Mouse (Mus musculus): Measurements from ENCODE around the gene Gm7271.
A peak's percentile ranks its signal among the peaks of the same experiment; 100 is the strongest.

The Gm7271 gene

DNA sequence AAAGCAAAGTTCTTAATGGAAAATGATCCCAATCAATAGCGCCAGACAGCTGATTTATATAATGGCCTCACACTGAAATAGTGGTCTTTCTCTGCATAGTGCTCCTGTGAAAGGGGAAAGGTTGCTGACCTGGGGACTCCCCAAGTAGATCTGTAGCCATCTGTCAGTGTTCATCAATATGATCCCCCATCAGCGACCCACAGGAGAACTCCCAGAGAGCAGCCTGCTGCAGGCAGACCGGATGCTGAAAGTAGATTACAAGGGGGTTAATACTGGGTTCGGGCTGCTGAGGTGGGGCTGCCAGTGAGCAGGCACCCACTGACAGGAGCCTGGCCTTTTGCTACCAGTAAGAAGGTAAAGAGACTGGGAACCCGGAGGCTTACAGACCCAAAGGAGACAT lies at the start of gene Gm7271:
Gene Gm7271 (plus strand): TSS at position 230 of the 400 bp plus-strand sequence.
- no peak for DNase-seq (ENCODE audit: low spot score in 2 of 2)

DNA sequence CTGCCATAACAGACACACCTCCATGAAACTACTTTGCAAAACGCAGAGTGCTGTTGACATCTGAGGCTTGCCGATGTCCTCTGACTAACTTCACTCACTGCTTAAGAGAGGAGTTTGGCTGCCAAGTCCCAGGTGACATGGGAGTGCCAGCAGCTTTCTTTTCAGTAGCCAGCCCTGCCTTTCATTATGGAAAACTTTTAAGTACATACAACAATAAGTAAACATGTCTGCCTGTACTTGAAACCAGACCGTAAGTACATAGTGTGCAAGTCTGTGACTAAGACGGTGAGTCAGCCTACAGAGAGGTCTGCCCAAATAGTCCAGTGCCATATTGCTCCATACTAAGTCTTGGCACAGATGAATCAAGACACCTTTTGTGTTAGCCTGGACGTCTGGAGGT lies 46.7 kb upstream of the Gm7271 start:
- no peak for DNase-seq (ENCODE audit: low spot score in 2 of 2)

DNA sequence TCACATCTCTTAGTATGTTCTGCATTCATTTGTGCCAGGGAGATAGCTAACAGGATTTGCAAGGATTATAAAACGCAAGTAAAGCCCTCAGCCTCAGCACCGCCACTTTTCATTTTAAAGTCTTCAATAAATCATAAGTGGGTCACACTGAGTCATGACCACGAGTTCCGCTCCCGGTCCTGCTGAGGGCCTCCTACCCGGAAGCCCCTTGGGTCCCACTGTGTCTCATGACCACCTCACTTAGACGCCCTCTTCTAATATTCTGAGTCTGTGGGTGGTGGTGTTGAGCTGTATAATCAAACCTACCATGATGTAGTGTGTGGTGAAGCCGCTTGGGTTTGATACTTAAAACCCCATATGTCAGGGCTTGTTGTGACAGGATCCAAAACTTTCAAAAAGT lies 46.1 kb upstream of the Gm7271 start:
- no peak for DNase-seq (ENCODE audit: low spot score in 2 of 2)

DNA sequence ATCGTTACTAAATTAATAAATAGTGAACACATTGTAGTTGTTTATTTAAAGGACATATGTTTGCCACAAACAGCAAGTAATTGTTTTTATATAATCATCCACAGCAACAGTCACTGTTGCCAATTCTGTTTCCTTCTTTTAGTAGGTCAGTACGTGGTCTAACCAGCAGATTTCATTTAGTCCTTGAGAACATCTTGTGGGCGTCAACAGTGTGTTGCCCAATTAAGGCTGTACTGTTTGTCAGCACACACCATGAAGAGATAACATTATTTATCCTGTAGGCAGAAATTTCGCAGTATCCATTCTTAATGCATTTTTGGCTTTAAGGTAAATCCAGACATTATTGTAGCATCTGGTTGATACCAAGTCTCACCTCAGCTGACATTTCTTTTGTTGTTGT lies 42.4 kb upstream of the Gm7271 start:
- no peak for DNase-seq (ENCODE audit: low spot score in 2 of 2)

DNA sequence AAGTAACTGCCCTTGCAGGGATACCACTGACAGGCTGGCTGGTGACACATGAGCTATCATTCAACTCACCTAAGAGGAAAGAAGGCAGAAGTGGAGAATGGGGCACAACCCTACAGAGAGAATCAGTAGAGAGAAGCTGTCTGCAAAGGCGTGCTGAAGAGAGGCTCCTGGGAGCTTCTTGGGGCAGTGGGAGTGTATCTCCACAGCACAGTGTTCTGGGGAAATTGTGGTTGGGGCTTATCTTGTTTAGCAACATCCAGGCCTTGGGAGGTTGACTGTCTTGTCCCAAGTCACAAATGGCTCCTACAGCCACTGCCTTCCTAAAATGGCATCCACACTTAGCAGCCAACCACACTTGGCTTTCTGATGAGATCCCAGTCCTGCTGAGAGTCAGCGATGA lies 8.9 kb upstream of the Gm7271 start:
- no peak for DNase-seq (ENCODE audit: low spot score in 2 of 2)

DNA sequence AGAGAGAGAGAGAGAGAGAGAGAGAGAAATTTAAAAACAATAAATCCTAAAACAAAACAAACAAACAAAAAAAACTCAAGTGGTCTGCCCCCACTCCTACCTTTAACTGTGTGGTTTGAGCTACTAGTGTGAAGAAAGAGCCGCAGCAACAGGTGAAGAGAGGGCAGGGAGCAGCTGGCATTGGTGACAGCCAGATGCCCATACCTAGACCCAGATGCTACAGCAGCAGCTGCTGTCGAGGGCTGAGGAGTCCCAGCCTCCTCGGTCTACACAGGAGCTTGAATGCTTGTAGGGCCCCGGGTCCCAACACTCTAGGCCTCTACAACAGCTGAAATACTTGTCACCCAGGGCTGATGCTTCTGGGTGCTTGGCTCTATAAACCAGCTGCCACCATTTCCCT lies 7.0 kb upstream of the Gm7271 start:
- no peak for DNase-seq (ENCODE audit: low spot score in 2 of 2)

DNA sequence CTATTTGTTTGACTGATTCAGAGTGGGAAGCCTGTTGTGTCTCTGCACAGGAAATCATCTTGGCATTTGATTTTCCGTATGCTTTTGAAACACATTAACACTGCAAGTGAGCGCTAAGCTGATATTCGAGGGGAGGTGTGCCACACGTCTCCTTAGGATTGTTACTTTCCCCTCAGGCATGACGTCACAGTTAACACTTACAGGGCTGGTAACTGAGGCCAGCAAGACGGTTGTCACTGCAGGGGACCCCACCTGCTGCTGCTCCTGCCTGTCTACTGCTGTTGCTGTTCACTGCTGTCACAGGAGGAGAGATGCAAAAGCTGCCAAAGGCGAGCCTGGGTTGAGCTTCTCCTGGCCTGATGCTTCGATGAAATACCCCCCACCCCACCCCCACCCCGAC lies 6.1 kb upstream of the Gm7271 start:
- no peak for DNase-seq (ENCODE audit: low spot score in 2 of 2)

DNA sequence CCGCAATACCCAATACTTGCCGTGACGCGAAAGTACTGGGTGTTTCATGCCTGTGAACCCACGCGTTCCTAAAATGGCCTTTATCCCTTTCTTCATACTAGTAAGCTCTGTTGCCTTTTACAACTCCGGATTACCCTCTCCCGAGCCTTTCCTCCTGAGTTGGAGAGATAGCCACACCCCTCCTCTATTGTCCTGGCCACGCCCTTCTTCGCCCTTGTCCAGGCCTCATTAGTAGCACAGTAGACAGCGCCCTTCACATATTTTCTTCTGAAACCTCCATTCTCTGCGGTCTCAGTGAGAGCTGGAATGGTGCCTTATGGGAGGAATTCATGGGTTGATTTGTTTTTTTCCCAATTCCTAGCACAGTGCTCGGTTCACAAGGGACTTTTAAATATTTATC lies 11.3 kb downstream of the Gm7271 start:
- no peak for DNase-seq (ENCODE audit: low spot score in 2 of 2)

DNA sequence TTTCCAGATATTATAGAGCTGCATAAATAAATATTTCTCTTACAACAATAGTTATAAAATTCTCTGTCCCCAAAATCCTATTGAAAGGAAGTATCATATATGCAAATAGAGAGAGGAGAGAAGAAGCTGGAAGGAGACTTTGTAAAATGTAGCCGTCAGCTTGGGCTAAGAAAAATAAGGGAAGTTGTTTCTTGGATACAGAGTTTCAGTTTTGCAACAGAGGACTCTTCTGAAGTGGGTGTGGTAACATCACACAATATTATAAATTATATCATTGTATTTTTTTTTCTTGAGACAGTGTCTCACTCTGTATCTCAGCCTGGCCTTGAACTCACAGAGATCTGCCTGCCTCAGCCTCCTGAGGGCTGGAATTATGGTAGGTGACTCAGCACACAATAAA lies 38.6 kb downstream of the Gm7271 start:
- no peak for DNase-seq (ENCODE audit: low spot score in 2 of 2)

DNA sequence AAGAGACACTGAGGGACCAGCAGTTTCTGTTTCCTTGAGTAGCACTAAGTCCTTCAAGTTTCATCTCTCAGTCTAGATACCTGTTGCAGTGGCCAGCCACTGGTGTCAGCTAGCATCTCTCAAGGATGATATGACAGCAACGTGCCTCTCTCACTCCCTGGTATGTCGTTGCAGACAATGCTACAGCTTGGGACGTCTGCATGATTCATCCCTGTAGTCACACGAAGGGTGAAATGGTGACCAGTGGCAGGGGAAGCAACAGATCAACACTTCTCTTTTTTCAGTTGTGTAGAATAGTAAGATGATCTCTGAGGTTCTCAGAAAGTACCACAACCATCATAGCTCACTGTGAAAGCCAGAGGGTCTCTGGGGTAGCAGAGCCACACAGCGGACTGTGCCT lies 40.8 kb downstream of the Gm7271 start:
- DNase-seq (ENCODE audit: low spot score in 2 of 2): no peak

DNA sequence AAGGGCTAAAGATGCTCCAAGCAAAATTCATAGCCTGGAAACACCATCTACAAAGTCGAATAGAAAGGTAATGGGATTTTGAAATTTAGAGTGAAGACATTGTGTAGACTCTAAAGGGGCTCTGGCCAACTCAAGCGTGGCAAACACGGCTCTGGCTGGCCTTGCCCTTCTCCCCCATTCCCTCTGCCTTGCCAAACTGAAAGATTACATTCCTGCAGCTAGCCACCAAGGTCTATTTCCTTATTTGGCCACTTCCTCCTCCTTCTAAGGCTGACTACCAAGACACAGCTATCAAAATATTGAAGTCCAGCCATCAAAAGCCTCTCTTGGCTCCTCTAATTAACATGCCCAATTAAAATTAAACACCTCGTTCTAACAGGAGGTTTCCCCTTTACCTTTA lies 41.2 kb downstream of the Gm7271 start:
- no peak for DNase-seq (ENCODE audit: low spot score in 2 of 2)

DNA sequence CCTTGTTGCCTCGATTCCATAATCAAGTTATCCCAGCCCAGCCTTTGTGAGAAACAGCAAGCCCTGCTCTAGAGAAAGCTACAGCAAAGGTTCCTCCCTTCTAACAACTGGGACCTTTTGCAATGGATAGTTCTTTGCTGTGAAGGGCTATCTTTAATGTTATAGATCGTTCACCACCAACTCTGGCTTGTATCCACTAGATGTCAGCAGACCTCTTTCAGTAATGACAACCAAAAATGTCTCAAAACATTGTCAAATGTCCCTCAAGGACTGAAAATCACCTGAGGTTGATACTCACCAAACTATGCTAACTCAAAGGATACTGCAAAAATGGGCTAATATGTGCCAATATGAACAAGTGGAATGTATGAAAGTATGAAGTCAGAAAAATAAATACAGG lies 42.0 kb downstream of the Gm7271 start:
- no peak for DNase-seq (ENCODE audit: low spot score in 2 of 2)

DNA sequence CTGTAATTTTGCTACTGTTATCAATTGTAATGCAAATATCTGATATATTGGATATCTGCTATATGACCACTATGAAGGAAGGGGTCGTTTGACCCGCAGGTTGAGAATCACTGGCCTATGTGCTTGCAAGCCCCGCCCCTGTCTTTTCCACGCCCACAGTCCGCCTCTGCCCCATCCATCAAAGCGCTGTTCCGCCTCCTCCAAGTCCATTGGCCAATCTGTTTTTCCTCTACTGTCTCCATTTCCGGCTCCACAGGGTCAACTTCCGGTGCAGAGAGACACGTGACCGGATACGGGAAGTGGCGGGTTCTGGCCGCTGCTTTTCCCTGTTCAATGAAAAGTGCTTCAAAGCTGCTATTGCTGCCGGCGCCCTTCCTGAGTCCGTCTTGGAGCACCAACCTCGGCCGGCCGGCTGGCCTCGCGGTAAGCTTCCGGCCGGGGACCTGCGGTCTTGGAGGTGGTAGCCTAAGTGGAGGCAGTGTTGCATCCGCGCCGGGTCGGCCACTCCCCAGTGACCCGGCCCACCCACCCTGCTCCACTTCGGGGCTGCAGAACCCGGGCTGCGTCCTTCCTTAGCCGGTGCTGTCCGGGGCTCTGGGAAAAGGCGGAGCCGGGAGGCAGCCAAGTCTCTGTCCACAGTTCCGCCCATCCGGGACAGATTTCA lies 45.3 kb downstream of the Gm7271 start, which contains the start of gene Exoc1:
Gene Exoc1 (plus strand): TSS at position 272 of the 664 bp plus-strand sequence.
- DNase-seq (ENCODE audit: low spot score in 2 of 2): peak; percentile 90 to 96

DNA sequence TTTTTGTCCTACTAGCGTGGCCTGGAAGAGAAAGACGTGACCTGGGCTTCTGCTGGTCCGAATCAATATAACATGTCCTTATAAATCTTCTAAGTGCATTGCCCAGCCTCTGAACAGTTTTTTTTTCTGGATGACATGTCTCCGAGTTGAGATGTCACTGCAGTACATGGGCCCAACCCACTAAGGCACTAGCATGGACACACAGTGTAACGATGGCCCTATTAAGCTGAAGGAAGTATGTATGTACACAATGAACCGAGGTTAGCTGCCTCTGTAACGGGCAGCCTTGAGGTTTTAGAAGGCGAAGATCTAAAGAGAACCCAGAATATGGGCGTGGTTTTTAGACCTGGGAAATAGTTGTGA lies 45.8 kb downstream of the Gm7271 start:
- no peak for DNase-seq (ENCODE audit: low spot score in 2 of 2)

DNA sequence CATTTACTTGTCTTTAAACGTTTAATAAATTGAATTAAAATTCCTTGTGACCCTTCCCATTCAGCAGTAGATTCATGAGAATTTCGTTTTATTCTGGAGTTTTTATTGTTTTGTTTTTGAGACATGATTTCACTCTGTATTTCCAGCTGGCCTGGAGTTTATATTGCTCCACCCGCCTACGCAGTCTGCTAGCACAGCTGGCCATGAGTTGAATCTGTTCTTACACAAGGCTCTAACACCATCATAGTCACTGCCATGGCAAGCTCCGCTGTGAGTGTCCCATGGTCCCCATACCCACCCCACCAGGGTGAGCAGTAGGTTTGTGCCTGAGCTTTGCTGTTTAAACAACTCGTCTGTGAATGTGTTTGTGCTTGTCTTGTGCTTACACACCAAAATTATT lies 49.3 kb downstream of the Gm7271 start:
- DNase-seq (ENCODE audit: low spot score in 2 of 2): no peak

DNA sequence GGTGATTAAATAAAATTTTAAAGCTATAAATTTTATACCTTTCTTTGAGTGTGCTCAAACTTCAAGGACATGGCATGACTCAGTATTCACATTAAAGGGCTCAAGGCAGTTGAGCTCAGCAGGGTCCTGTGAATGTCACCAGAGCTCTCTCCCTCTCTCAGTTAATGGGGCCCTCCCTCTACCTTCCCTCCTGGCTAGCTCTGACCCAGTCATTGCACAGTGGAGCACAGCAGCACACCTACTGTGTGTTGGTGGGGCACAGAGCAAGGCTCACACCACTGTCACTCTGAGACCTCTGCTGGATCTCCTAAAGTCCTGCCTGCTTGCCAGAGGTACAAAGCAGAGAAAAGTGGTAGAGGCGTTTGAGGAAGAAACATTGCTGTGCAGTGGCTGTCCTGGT lies 52.4 kb downstream of the Gm7271 start:
- DNase-seq (ENCODE audit: low spot score in 2 of 2): no peak

DNA sequence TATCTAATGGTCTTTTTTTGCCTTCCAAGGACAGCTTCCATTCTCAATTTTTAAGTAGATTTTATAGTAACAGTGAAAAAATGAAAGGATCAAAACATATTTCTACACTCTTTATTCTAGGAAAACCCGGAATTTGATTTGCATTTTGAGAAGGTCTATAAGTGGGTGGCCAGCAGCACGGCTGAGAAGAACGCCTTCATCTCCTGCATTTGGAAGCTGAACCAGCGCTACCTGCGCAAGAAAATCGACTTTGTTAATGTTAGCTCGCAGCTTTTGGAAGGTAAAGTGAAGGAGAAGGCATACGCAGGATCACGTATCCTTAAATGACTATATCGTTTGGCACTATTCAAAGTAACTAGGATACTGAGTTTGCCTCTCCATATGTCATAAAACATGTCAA lies 53.7 kb downstream of the Gm7271 start:
- peak in 1 of 2 experiments; percentile 41 for DNase-seq (ENCODE audit: low spot score in 2 of 2)

DNA sequence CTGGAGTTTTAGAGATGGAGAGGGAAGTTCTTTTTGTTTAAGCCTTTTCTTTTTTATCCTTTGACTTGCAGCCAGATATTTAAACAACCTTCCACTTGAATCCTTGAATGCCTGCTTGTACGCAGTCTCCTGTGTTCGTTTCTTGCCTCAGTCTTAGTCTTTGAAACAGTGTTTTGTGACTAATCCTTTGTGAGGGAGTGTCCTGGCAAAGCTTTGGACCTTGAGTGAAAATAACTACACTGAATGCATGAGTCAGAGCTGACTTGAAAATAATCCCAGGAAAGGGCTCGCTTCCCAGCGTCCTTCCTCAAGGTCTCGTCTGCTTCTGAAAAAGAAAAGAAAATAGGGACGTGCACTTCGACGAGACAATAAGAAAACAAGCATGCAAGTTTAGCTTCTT lies 56.3 kb downstream of the Gm7271 start:
- DNase-seq (ENCODE audit: low spot score in 2 of 2): peak; percentile 42 to 69

DNA sequence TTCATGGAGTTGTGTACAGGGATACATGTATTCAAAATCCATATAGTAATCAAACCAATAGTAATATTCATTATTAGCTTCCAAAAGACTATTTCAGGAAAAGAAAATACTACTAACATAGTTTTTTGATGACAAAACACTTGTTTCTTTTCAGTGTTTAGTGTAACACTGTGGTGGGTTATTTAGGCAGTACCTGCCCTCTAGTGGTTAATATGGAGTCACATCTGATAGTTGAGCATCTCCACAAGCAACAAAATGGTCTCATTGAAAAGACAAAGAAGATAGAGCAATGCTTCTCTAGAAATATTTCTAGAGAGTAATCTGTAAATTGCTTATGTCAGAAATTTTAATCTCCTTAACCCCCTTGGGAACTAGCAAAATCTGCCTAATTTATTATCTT lies 57.0 kb downstream of the Gm7271 start:
- no peak for DNase-seq (ENCODE audit: low spot score in 2 of 2)

DNA sequence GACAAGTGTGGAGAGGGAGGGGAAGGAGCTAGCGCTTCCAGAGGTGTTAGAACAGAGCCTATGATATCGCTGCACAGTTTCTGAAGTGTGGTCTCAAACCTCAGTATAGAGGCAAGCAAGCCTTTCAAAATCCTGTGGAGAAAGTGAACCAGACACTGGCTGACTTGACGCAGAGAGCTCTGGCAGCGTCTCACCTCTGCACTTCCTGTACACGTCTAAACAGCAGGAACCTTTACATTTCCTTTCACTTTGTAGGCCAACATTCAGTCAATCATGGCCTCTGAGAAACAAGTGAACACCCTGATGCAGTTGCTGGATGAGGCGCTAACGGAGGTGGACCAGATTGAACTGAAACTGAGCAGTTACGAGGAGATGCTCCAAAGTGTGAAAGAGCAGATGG lies 59.4 kb downstream of the Gm7271 start:
- DNase-seq (ENCODE audit: low spot score in 2 of 2): no peak

DNA sequence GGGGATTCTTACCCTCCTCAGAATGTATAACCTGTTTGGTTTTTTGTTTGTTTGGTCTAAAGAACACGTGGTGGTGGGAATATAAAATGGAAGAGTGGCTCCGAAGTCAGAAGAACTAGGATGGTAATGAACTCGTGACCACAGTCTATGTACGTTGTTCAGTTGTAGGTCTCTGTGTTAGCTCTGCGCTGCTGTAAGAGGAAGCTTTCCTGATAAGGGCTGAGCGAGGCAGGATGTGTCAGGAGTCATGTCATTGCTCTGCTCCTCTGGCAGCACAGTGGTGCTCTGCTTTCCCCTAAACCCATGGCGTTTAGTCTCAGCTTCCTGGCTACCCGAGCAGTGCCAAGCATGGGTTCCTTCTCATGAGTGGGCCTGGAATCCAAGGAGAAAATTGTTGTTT lies 66.6 kb downstream of the Gm7271 start:
- no peak for DNase-seq (ENCODE audit: low spot score in 2 of 2)

DNA sequence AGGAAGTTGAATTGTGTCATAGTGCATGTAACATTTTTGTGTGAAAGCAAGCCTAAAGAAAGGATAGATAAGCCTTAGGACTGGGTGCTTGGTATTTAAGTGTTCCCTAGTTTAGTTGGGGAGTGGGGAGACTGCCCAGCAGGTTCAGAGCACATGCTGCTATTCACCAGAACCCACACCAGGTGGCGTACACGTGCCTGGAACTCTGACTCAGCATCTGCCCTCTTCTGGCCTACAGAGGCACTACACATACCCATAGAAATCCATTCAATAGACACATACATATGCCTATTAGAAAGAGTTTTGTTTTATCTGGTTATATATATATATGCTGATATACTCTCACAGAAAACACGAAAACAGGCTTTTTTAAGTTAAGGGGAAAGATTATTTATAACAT lies 81.5 kb downstream of the Gm7271 start:
- peak in 1 of 2 experiments; percentile 65 for DNase-seq (ENCODE audit: low spot score in 2 of 2)
